Mouse (Mus musculus) urinary bladder, adult 18-20 months (tissue): Measurements from ENCODE around the gene Ybey.

ENCODE experiments used
- DNase-seq, 2 experiments: peaks; one replicate each; pipeline ENCODE4 v3.0.0; 2022; ENCODE audit warnings: low spot score in 2 of 2, mixed read lengths in 2 of 2

Gene Ybey

GRCm38 (mm10) chr10:76468203-76469162 is at the start of gene Ybey, which contains the start of gene Mcm3ap:
Ybey (minus strand) TSS chr10:76469114.
Mcm3ap (plus strand) TSS chr10:76468927.
- DNase-seq, result peak; percentile 78 to 85

- peak; percentile 34 to 63 for DNase-seq
Observed at GRCm38 (mm10) chr10:76512965-76513583, 44.2 kb upstream of the Ybey start.

GRCm38 (mm10) chr10:76505865-76506264 is 37.0 kb upstream of the Ybey start:
- no peak for DNase-seq

DNA sequence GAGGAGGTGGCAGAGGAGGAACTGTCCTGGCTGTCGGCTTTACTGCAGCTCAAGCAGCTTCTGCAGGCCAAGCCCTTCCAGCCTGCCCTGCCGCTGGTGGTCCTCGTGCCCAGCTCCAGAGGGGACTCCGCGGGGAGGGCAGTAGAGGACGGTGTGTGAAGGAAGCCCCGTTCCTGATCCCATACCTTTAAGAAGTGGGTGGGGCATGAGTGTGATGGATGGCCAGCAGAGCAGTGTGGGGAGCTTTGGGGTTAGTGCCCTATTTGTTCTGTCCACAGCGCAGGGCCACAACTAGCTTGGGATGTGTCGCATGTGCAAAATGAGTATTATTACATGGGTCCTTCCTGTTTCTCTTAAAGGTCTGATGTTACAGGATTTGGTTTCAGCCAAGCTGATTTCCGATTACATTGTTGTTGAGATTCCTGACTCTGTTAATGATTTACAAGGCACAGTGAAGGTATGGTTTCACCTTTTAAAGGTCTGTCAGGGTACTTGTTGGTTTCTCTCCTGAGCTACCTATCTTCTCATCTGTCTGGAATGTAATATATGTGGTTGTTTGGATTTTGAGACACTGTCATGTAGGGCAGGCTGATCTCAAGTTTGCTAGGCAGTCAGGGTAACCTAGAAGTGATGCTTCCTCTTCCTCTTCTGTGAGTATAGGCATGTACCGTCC is 35.5 kb upstream of the Ybey start:
- DNase-seq, result no peak

GRCm38 (mm10) chr10:76497522-76497921 is 28.6 kb upstream of the Ybey start:
- DNase-seq, result no peak

GRCm38 (mm10) chr10:76496366-76496765 is 27.5 kb upstream of the Ybey start:
- DNase-seq, result no peak

DNA sequence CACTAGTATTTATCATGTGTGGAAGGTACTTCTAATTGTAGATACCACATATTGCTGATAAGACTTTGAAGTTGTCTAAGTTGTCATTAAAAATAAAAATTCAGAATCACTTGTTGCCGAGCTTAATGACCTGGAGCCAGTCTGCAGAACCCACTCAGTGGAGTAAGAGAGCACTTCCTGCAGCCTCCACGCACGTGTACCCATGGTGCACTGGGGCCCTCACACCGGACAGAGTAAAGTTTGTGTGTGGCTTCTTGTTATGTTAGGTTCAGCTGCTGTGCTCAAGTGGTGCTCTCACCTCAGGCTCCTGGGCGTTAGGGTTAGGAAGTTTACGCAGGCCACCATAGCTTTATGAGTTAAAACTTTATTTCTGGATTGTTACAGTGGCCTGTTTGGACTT is 26.6 kb upstream of the Ybey start:
- no peak for DNase-seq

GRCm38 (mm10) chr10:76493527-76493926 is 24.6 kb upstream of the Ybey start:
- no peak for DNase-seq

DNA sequence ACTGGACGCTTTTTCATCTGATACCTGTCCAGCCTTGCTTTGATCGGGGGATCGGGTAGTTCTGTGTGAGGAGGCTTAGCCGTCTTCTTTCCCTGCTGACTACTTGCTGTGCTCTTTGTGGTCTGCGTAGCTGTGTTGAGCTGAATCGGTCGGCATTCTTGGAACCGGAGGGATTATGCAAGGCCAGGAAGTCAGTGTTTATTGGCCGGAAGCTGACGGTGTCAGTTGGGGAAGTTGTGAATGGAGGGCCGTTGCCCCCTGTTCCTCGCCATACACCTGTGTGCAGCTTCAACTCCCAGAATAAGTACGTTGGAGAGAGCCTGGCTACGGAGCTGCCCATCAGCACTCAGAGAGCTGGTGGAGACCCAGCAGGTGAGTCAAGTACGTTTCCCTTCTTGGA is 20.3 kb upstream of the Ybey start:
- DNase-seq, result no peak

DNA sequence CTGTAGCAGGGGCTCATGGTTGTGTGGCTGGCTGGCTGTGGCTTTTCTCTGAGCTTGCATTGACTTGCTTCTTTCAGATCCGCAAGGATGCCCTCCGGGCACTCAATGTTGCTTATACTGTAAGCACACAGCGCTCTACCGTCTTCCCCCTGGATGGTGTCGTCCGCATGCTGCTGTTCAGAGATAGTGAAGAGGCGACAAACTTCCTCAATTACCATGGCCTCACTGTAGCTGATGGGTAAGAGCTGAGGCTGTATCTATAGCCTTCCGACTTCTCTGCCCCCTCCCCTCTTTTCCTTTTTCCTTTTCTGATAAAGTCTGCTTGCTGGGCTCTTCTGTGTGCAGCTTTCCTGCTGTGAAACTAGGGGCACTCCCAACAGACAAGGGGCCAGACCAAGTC is 19.4 kb upstream of the Ybey start:
- DNase-seq, result no peak

- no peak for DNase-seq
Observed at GRCm38 (mm10) chr10:76486302-76486701, 17.4 kb upstream of the Ybey start.

DNA sequence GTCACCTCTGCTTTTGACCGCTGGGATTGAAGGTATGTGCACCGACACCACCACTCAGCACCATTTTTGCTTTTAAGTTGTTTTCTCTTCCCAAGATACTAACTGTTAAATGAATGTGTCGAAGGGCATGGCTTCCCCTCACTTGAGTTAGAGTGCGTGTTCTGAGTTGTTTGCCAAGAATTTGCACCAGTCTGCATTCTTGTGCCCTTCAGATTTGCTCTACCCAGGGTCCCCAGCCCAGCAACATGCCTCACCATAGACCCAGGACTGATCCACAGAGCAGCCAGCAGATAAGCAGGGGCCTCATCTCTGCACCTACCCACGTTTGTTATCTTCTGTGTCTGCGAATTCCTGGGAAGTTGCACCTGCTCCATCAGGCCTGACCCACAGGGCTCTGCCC is 12.6 kb upstream of the Ybey start:
- DNase-seq, result no peak

- DNase-seq, result peak; percentile 41 to 73
Observed at GRCm38 (mm10) chr10:76480851-76481250, 11.9 kb upstream of the Ybey start.

DNA sequence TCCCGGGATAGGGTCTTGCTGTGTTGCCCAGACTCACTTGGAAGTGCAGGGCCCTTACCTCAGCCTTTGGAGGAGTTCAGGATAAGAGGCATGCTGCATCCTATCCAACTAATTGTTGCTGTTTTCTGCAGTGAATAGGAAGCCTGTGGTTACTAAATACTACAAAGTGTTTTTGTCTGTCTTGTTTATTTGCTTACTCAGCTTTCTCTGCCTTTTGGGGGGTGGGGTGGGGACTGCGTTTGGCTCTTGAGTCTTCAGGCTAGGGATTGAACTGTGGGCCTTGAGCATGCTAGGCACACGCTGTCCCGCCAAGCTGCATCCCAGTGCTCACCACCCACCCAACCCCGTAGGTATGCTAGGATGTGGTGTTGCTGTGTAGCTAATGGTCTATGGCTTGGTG is 4.8 kb upstream of the Ybey start:
- DNase-seq, result no peak

GRCm38 (mm10) chr10:76462721-76463120 is 6.2 kb downstream of the Ybey start:
- no peak for DNase-seq

- DNase-seq, result no peak
Observed at GRCm38 (mm10) chr10:76462312-76462711, 6.6 kb downstream of the Ybey start.

- DNase-seq, result no peak
Observed at GRCm38 (mm10) chr10:76461255-76461654, 7.7 kb downstream of the Ybey start.

DNA sequence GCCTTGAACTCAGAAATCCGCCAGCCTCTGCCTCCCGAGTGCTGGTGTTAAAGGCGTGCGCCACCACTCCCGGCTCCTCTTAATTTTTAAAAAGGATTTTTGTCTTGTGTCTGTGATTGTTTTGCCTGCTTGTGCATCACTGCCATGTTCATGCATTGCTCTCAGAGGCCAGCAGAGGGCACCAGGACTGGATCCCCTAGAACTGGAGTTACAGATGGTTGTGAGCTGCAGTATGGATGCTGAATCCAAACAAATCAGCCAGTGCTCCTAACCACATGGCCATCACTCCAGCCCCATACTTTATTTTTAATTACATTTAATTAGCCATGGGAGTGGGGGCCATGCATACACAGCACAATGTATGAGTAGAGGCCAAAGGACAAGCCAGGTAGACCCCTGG is 13.6 kb downstream of the Ybey start:
- peak; percentile 25 to 31 for DNase-seq

GRCm38 (mm10) chr10:76448851-76449250 is 20.1 kb downstream of the Ybey start, which contains the start of gene 2610028H24Rik:
2610028H24Rik (plus strand) TSS chr10:76449081.
- DNase-seq, result no peak

- no peak for DNase-seq
Observed at GRCm38 (mm10) chr10:76447406-76448229, 21.3 kb downstream of the Ybey start.

DNA sequence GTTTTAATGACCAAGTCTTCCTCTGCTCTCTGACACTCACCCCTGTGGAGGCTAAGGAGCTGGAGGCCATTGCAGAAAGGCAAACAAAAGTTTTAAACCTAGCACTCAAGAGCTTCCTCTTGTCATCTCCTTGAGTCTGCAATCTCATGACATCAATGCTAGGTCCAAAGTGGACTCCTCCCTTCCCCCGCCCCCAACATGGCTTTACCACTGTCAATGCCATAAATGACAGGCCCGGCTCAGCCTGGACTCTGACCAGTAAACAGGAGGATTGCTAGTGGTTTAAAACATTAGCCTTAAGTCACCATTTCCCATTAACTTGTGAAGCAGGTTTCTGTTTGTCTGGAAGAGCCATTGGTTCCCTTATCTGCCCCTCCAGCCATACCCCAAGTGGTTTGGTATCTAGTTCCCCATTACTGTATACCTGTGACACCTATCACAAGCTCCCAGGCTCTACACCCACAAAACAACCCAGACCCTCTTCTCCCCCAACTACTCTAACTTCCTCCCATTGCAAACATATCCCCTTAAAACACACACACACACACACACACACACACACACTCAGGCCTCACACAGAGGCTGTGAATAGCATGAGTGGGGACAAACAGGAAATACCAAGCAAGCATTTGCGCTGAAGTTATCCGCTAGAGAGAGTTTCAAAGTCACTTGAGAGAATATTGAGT is 22.8 kb downstream of the Ybey start:
- DNase-seq, result no peak
